Mouse (Mus musculus) neural tube, embryonic 11.5 days (tissue): ENCODE results near the gene Far2. TPM values are rescaled to one million over a fixed set of nuclear protein-coding genes. Genes with fewer than 3 reads are reported as not detected.
"Not testable (repeated sequence)": the region's sequence is repeated elsewhere in the genome, so short reads cannot be mapped to it uniquely, and the experiment has no call there.

Experiments used
- ATAC-seq: fragments of 200-750 bp; cut with Nextera tagmentation; 2 replicates; pipeline ENCODE4 v1.8.0; 2017; ENCODE audit warnings: moderate number of reproducible peaks, mild to moderate bottlenecking, moderate TSS enrichment, moderate library complexity; ENCODE audit not compliant: insufficient read depth, low FRiP score, low TSS enrichment
- DNase-seq: peaks from one replicate; pipeline ENCODE4 v3.0.0-alpha.2; 2015; ENCODE audit warnings: low spot score
- H3K27ac ChIP-seq: fragments of 300-500 bp; sonication (generic); 2 replicates; pipeline ENCODE4 v1.5.1; 2014; ENCODE audit warnings: low read depth, mild to moderate bottlenecking, low read length
- H3K27me3 ChIP-seq: fragments of 300-500 bp; sonication (generic); 2 replicates; pipeline ENCODE4 v1.6.1; 2014; ENCODE audit warnings: mild to moderate bottlenecking, low read length, mixed read lengths; ENCODE audit not compliant: control insufficient read depth, insufficient read depth
- H3K36me3 ChIP-seq: fragments of 300-500 bp; sonication (generic); 2 replicates; pipeline ENCODE4 v1.6.1; 2014; ENCODE audit warnings: mild to moderate bottlenecking, low read length, moderate library complexity, mixed read lengths; ENCODE audit not compliant: control insufficient read depth, insufficient read depth
- H3K4me1 ChIP-seq: fragments of 300-500 bp; sonication (generic); 2 replicates; pipeline ENCODE4 v1.6.1; 2014; ENCODE audit warnings: low read length, mixed read lengths; ENCODE audit not compliant: control insufficient read depth, insufficient read depth
- H3K4me2 ChIP-seq: fragments of 300-500 bp; sonication (generic); 2 replicates; pipeline ENCODE4 v1.6.1; 2014; ENCODE audit warnings: low read depth, mild to moderate bottlenecking, moderate library complexity
- H3K4me3 ChIP-seq: fragments of 300-500 bp; sonication (generic); 2 replicates; pipeline ENCODE4 v1.5.1; 2014; ENCODE audit warnings: low read depth, low read length
- H3K9ac ChIP-seq: fragments of 300-500 bp; sonication (generic); 2 replicates; pipeline ENCODE4 v1.6.1; 2014; ENCODE audit warnings: mild to moderate bottlenecking, low read length
- H3K9me3 ChIP-seq: fragments of 300-500 bp; sonication (generic); 2 replicates; pipeline ENCODE4 v1.6.1; 2016; ENCODE audit warnings: low read length; ENCODE audit not compliant: control insufficient read depth
- WGBS: fragments of 180-500 bp; shearing (Covaris S2); extraction: QIAGEN DNeasy Blood & Tissue Kit; methylation state at CpG from one replicate; pipeline ENCODE4 v1.1.7; 2014; 5-methylcytosine and 5-hydroxymethylcytosine counted together
- polyA plus RNA-seq: library from polyadenylated mRNA; unstranded; fragments of >200 nt; fragmentation: Nextera tagmentation; extraction: Ambion mirVana; gene quantifications from 2 replicates; pipeline ENCODE4 v1.2.1, GENCODE M21; 2014

Gene Far2
- polyA plus RNA-seq, 1 experiment from 2014 or later: 2.4 TPM

GRCm38 (mm10) chr6:148133536-148133935, 86.5 kb downstream of the Far2 start:
- no peaks in the 10 kb centered on the region for H3K27me3 ChIP-seq
- no peaks in the 10 kb centered on the region for H3K36me3 ChIP-seq
- no peak overlapping the region for H3K4me2 ChIP-seq
- no peak overlapping the region for H3K27ac ChIP-seq
- H3K4me3 ChIP-seq: no peak overlapping the region
- ATAC-seq (no peak), DNase-seq (no peak)
- no peaks in the 10 kb centered on the region for H3K4me1 ChIP-seq
- H3K9ac ChIP-seq: no peak overlapping the region
- H3K9me3 ChIP-seq: no peaks in the 10 kb centered on the region

GRCm38 (mm10) chr6:148135769-148136382, 88.8 kb downstream of the Far2 start:
- WGBS: 32% methylated on average over 9 of the region's 9 CpGs
- H3K9me3 ChIP-seq: no peaks in the 10 kb centered on the region
- H3K9ac ChIP-seq: no peak overlapping the region
- H3K27ac ChIP-seq: no peak overlapping the region
- no peaks in the 10 kb centered on the region for H3K4me1 ChIP-seq
- H3K4me3 ChIP-seq: no peak overlapping the region
- H3K36me3 ChIP-seq: no peaks in the 10 kb centered on the region
- ATAC-seq: peak; percentile 85
- DNase-seq: peak; percentile 78
- H3K27me3 ChIP-seq: no peaks in the 10 kb centered on the region
- H3K4me2 ChIP-seq: no peak overlapping the region

GRCm38 (mm10) chr6:148139288-148139995, 92.4 kb downstream of the Far2 start:
- DNase-seq (no peak), ATAC-seq (no peak)
- Histone ChIP-seq H3K36me3 (no peaks in the 10 kb centered on the region), H3K27ac (no peak overlapping the region), H3K9me3 (no peaks in the 10 kb centered on the region), H3K4me1 (no peaks in the 10 kb centered on the region), H3K4me3 (no peak overlapping the region), H3K27me3 (no peaks in the 10 kb centered on the region), H3K9ac (no peak overlapping the region), H3K4me2 (no peak overlapping the region)
- 91% methylated on average over 6 of the region's 6 CpGs for WGBS

GRCm38 (mm10) chr6:148141874-148142273, 94.8 kb downstream of the Far2 start:
- DNase-seq (no peak), ATAC-seq (no peak)
- no peaks in the 10 kb centered on the region for H3K27me3 ChIP-seq
- no peak overlapping the region for H3K9ac ChIP-seq
- no peaks in the 10 kb centered on the region for H3K36me3 ChIP-seq
- no peaks in the 10 kb centered on the region for H3K9me3 ChIP-seq
- no peaks in the 10 kb centered on the region for H3K4me1 ChIP-seq
- no peak overlapping the region for H3K27ac ChIP-seq
- 73% methylated on average over 5 of the region's 5 CpGs for WGBS
- no peak overlapping the region for H3K4me3 ChIP-seq
- H3K4me2 ChIP-seq: no peak overlapping the region

GRCm38 (mm10) chr6:148142421-148142820, 95.4 kb downstream of the Far2 start:
- H3K9ac ChIP-seq: no peak overlapping the region
- no peaks in the 10 kb centered on the region for H3K4me1 ChIP-seq
- 90% methylated on average over 1 of the region's 1 CpGs for WGBS
- no peaks in the 10 kb centered on the region for H3K36me3 ChIP-seq
- no peak overlapping the region for H3K4me3 ChIP-seq
- no peaks in the 10 kb centered on the region for H3K9me3 ChIP-seq
- no peak overlapping the region for H3K27ac ChIP-seq
- DNase-seq (no peak), ATAC-seq (no peak)
- H3K4me2 ChIP-seq: no peak overlapping the region
- no peaks in the 10 kb centered on the region for H3K27me3 ChIP-seq

GRCm38 (mm10) chr6:148152305-148152704, 105.2 kb downstream of the Far2 start:
- not testable (repeated sequence) for H3K4me3 ChIP-seq, H3K9ac ChIP-seq, H3K36me3 ChIP-seq, H3K27ac ChIP-seq, ATAC-seq, H3K9me3 ChIP-seq, DNase-seq, H3K27me3 ChIP-seq, H3K4me1 ChIP-seq, H3K4me2 ChIP-seq
- WGBS: 61% methylated on average over 4 of the region's 4 CpGs

GRCm38 (mm10) chr6:148172904-148173303, 125.8 kb downstream of the Far2 start:
- Histone ChIP-seq H3K4me2 (no peak overlapping the region), H3K27me3 (no peaks in the 10 kb centered on the region), H3K36me3 (no peaks in the 10 kb centered on the region), H3K9me3 (no peaks in the 10 kb centered on the region), H3K4me3 (no peak overlapping the region), H3K4me1 (no peaks in the 10 kb centered on the region), H3K27ac (no peak overlapping the region), H3K9ac (no peak overlapping the region)
- 92% methylated on average over 3 of the region's 3 CpGs for WGBS
- ATAC-seq: no peak
- no peak for DNase-seq

GRCm38 (mm10) chr6:148185694-148186093, 138.6 kb downstream of the Far2 start:
- Histone ChIP-seq H3K9ac (no peak overlapping the region), H3K4me3 (no peak overlapping the region), H3K36me3 (peaks cover 5% of the 10 kb centered on the region), H3K27ac (no peak overlapping the region), H3K4me1 (no peaks in the 10 kb centered on the region), H3K27me3 (no peaks in the 10 kb centered on the region), H3K4me2 (no peak overlapping the region), H3K9me3 (no peaks in the 10 kb centered on the region)
- DNase-seq (no peak), ATAC-seq (no peak)
- WGBS: 94% methylated on average over 1 of the region's 1 CpGs
